Mouse (Mus musculus) ZHBTc4 (cell line): ENCODE results near the gene Nbas.
A peak's percentile ranks its signal among the peaks of the same experiment; 100 is the strongest.

Experiments used
- DNase-seq: peaks from one replicate; pipeline ENCODE4 v3.0.0-alpha.2; 2011; ENCODE audit warnings: low read depth, low spot score

The Nbas gene

DNA sequence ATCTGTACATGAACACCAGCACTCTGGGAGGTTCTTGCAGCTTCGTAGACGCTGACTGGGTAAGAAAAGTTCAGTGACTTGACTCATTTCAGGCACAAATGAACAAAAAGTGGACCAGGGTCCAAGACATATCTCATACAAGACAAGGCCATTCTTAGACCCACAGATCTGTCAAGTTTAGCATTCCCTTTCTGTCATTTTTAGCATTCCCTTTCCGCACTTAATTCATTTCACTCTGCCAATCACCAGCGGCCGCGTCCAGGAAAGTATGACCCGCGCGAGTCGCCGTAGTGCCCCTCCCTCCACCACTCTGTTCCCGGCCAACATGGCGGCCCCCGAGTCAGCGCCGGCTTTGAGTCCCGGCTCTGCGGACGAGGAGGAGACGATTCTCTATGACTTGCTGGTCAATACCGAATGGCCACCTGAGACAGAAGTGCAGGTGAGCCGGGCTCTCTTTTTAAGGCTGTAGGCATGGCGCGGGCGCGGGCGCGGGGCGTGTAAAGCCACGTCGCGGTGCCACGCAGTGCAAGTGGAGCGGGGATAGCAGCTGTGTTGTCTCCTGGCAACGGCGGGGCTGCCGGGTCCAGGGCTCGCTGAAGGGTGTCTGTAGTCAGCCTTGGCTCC is at the start of gene Nbas:
Nbas (plus strand) TSS at position 308 of the 624 bp plus-strand sequence.
- DNase-seq: peak; percentile 85

DNA sequence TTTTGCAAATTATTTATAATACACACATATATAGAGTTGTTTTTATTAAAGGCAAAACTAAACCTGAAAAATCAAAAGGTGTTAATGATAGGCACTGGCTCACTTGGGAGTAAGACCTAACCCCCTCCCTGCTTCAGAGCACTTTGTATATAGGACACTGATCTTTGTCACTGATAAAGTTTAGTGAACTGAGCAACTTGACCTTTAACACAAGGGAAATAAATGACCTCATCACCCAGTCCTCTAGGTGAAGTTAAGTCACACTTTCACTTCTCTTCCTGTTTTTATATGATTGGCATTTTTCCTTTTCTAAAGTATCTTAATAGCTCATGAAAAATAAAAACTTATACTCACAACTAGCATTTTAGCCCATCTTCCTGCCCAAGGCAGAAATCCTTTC is 26.5 kb upstream of the Nbas start:
- DNase-seq: no peak

DNA sequence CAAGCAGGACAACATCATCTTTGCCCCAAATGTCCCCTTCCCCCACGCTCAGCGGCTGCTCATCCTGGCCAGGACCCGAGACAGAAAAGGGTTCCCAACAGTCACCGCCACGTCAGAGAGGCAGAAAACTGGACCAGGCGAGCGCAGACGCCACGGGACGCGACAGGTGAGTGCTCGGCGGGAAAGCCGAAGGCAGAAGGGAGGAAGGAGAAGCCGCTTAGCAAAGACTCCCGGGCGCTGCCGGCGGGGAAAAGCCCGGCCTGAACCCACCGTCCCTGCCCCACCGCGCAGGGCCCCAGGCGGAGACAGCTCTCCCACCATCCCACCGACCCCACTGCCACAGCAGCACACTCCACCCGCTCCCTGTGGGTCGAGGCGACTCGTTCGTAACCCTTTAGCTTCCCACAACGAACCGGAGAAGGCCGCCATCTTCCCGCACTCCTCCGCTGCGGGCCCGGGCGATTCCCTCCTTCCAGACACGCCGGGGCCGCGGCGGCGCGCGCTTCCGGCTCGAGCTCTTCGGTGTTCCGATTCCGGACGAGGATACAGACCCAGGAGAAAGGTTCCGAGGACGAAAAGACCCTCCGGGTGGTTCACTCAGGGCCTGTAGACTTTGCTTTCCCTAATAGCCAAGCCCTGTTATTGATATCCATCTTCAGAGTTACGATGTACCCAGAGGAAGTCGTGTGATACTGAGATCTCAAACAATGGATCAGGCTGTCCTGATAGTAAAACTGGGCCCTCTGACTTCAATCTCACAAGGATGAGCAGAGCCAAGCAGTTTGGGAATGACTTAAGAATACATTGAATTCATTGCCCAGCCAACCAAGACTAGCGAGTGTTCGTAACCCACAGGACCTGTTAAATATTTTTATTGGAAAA is 20.0 kb upstream of the Nbas start, which contains the start of gene Ddx1:
Ddx1 (minus strand) TSS at position 523 of the 882 bp plus-strand sequence.
- peak; percentile 90 for DNase-seq

DNA sequence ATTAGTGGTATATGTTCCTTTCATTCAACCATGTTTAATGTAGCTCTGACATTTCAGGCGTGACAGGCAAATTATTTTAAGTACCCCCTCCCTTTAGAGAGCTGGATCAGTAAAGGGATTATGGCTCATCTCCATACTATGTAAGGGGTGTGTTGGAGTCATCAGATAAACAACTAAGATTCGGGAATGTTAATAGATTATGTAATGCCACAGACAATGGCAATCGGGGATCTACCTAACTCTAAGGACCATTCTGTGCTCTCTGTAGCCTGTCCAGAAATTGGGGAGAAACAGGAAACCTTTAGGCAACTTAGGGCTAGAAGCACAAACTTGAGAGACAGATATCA is 19.4 kb upstream of the Nbas start:
- DNase-seq: no peak

DNA sequence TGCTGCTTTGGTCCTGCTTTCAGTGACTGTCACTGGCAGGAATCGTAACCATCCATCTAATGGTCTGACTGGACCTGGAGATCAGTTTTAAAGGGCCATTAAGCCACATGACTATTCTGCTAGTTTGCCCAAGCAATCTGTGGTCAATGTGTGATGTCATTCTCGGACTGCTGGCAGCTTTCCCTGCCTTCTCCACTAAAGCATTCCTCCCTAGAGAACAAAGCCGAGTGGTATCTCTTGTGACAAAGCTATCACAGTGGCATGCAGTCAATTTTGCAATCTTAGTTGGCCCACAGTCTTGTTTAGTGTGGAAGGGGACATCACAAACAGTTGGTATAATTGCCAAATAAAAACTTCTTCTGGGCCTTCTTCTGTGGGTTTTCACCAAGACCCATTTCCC is 13.9 kb upstream of the Nbas start:
- no peak for DNase-seq

DNA sequence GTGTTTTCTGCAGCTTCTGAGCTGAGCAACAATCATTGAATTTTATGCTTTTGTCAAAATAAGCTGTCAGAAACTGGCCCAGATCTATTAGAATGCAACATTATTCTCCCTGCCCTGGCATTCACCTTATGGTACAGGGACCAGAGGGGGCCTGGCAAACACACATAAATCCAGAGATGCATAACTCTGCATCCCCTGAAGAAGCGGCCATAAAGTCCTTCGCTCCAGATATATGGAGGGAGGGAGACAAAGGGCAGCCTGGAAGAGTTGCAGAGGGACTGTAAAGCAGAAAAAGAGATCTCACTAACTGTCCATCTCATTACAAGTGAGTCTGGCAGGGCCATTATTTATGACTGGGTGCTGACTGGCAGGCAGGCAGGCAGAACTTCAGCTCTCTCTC is 13.2 kb upstream of the Nbas start:
- DNase-seq: no peak

DNA sequence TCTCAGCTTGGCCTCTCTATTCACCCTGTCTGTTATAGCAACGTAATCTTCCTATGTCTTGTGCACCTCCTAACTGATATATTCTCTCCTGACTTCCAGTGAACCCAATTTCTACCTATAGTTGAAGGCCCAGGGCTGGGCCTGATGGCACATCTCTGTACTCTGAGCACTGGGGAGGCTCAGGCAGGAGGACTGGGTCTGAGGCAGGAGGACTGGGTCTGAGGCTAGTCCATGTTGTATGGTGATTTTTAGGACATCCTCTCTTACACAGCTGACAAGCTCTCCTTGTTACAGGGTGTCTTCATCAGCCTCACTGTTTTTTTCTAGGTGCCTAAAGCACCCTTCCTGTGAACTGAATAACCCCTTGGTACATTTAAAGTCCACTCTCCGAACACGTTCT is 521 bp upstream of the Nbas start:
- DNase-seq: no peak

DNA sequence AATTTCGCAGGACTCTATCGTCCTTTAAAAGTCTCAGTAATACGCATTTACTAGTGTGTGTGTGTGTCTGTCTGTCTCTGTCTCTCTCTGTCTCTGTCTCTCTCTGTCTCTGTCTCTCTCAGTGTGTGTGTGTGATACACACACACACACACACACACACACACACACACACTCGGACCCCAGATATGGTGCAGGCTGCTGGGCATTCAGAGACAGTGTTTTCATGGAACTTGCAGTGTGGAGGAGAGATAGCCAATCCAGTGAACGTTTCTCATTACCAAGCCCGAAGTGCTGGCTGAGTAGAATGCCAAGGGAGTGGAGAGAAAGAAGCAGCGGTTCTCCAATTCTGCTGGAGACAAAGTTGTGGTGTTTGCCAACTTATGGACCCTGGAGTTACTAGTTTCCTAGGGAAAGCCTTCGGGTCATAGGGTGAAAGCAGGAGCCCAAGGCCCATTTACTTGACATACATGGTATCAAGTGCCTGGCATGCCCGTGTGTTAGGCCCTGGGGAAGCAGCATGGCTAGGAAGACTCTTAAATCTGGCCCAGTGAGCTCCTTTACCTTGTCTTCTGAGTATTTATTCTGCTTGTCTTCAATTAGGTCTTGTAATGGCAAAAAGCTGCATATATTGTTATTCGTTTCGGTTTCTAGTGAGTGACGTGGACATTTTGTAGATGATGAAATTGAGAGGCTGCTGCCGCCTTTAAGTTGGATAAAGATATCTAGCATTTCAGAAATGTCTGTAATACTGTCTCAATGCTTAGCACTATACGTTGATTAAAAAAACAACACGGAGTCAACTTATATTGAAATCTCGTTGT is 847 bp downstream of the Nbas start:
- peak; percentile 12 for DNase-seq

DNA sequence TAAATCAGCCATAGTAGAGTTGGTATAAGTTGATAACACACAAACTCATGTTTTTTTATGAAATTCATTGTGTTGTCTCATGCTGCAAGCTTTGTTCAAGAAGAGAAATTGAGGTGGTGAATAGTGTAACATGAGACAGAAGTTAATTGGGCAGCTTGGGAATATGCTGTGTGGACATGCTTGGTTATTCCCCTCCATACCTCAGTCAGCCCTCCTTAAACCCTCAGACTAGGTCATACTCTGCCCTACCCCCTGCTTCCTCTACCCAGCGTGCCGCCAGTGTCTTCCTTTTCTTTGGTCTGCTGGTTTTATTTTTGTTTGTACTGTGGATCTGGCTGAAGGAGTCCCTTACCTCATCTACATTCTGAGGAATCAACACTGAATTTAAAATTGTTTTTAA is 22.5 kb downstream of the Nbas start:
- DNase-seq: no peak

DNA sequence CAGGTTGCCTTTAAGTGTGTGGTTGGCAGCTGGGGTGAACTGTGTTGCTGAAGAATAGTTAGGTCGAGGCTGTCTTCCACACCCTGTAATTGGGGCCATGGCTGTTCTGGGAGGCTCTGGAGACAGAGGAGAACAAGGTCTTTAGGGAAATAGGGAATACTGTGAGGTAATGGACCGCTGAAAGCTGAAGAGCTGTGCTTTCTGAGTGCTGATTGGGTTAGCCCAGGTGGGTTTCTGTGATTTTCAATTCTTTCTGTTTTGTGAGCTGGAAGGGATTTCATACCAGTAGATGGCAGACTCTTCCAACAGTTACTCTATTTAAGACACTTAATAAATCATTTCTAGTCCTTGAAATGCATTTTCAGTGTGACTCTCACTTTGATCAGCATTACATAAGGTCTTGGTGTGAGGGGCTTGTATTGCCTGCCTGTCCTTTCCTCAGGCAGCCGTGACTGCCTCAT is 24.5 kb downstream of the Nbas start:
- DNase-seq: no peak

DNA sequence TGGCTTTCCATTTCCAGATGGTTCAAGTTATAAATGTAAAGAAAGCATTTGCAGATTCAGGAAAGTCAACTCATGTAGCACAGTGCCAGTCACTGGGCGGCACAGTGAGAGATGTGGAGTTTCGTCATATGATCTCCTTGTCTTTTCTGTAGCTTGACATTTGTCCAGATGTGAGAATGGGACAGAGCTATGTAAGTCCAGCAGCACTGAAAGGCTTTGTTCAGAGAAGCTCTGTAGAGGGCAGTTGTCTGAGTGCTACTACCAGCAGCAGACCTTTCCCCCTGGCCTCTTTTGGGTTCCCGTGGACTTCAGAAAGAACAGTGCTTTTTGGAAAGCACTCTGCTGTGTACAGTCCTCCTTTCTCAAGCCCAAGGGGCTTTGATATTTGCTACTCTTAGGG is 34.1 kb downstream of the Nbas start:
- no peak for DNase-seq

DNA sequence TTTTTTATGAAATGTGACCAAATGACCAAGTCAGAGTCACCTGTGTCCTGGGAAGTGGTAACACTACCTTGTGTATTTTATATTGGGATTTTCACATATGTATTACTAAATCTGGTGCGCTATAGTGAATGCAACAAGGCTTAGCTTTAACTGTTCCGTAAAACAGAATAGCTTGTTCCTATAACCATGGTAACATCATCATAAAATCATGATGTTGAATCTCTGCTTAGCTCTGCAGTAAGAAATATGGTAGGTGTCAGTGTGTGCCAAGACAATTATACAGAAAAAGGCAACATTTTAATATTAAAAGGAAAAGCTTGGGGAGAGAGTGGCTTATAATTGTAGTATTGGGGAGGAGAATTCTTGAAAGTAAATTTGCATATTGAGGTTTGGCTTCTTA is 45.0 kb downstream of the Nbas start:
- DNase-seq: no peak

DNA sequence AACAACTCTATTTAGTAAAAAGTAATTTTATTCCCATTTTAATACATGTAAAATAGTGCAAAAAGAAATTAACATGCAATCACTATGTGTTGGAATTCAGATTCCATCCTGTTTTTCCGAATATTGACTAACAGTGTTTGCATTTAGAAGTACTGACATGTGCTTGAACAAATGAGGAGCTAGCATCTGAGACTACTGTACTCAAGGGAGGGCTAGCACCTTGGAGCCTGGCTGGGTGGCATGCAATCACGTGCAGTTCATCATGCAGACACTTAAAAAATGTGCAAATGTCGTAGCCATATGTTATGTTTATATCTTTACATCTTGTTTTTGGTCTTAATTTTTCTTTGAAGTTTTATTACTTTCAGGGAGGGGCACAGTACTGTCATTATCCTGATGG is 45.5 kb downstream of the Nbas start:
- no peak for DNase-seq

DNA sequence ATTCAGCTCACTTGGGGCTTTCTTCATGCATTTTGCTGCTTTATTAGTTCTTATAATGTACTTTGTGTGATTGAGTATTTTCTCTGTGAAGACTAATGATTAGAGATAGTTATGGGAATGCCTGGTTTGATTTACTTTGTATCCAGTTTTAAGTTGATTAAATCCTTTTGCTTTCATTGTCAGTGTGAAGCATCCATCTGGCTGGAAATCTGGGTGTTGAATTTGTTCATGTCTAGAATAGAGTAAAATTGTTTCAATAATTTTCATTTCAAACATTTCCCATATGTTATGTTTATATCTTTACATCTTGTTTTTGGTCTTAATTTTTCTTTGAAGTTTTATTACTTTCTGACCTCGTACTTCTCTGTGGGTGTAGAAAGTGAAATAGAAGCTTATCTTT is 46.1 kb downstream of the Nbas start:
- DNase-seq: no peak

DNA sequence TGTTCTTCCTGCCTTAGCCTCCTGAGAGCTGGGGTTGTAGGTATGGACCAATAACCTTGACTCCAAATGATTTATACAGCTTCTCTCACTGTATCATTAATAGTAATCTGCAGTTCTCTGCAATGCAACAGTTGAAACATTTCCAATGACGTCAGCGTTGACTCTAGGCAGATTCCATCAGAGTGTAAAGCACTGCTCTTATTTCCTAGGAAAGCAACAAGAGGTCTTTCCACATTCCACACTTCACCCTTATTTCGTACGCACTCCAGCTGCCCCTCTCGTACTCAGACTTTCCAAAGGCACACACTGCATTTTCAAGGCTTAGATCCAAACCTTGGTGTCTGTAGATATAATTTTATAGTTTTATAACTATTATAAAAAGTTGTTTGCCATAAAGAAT is 73.6 kb downstream of the Nbas start:
- no peak for DNase-seq

DNA sequence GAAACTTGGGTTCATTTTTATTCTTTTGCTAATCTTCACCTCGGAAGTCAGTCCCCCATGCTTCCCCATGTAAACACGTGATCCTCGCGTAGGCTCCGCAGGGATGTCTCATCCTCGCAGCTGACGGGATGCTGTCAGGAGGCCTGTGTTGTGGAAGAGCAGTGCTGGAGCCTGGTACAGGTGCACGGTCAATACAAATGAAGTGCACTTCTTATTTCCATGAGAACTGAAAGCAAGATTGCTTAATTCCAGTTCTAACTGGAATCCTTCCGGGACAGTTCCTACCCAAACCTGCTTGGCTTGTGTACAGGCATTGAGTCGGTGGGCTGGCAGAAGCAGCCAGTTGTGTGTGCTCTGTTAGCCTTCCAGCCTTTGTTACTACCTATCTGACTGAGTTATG is 87.3 kb downstream of the Nbas start:
- peak; percentile 68 for DNase-seq

DNA sequence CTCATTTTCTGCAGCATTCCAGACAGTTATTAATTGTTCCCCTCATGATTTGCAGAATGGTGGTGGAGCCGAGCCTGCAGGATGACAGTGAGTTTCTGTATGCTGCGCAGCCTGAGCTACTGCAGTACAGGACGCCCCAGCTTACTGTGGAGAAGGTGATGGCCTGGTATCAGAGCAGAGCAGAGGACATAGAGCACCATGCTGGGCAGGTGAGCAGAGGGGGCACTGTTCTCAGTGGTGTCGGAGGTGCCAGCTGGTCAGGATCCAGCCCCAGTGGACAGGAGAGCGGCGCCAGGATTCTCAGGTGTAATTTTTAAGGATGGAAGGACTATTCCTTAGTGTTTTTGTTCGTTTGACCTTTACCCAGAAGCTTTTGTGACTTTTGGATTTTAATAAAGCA is 87.8 kb downstream of the Nbas start:
- DNase-seq: no peak

DNA sequence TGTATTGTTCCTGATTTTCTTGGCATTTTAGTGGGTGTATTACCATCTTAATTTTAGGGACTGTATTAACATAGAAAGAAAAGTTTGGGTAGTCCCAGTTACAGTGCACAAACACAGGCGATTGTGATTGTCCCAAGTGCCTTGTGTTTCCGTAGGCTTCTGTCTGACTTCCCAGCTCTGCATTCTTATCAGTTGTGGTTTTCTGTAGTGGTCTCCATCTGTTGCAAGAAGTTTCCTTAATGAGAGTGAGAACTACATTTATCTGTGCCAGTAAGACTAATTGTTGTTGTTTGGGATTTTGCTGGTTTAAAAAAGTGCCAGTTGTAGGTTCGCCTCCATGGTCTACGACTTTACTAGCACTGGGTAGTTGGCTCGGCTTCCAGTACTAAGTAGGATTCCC is 88.3 kb downstream of the Nbas start:
- no peak for DNase-seq

DNA sequence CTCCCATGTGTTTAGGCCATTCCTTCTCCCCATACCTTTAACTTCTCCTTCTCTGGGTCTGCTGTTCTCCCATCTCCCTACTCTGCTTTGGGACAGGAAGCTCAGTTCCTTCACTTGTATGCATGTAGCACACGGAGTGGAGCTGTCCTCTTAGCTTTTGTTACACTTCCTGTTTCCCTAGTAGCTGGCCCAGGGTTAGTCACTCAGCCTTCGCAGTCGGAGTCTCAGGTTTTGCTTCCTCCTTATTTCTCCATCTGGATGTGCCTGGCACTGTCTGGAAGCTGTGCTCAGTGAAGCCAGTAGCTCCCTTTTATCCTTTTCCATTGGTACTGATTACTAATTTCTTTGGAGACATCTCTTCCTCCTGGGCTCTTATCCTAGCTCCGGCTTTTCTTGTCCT is 89.9 kb downstream of the Nbas start:
- no peak for DNase-seq

DNA sequence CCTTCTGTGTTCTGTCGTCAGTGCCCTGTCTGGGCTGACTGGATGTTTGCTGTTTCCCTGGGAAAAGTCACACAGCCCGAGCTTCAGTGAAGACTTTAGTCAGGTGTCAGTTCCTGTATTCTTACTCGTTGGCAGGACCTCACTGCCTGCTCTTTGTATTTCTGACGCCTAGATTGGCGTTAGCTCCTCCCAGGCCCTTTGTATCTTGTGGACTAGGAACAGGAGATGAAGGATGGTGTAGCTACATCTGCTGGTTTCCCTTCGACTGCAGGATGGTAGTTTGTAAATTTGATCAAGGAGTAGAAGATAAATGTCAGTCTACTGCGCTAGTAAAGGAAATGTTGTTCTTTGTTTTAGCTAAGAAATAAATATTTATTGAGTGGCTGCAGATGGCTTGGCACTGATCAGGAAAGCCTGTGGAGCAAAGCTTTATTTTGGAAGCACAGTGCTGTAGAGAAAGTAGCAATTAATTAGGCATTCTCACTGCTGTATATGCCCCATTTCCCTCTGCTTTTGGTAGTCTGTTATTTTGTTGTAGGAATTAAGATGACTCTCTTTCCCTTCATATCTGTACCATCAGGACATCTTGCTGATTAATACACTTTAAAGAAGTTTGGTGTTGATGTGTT is 91.4 kb downstream of the Nbas start:
- no peak for DNase-seq

DNA sequence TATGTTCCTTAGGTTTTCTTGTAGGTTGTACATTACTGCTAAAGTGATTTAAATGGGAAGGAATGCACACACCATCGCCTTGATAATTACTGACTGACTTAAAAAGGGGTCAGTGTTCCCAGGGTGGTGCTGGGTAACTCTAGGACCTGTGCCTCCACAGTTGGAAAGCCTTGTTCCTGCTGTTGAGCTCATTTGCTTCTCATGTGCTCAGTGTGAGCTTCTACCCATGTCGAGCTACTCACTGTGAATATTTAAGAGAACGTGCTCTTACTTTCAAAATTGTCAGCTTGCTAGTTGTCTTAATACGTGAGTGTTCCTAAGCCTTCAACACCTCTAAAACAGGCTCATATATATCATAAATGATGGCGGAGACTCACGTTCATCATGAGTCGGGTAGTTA is 112.6 kb downstream of the Nbas start:
- no peak for DNase-seq

DNA sequence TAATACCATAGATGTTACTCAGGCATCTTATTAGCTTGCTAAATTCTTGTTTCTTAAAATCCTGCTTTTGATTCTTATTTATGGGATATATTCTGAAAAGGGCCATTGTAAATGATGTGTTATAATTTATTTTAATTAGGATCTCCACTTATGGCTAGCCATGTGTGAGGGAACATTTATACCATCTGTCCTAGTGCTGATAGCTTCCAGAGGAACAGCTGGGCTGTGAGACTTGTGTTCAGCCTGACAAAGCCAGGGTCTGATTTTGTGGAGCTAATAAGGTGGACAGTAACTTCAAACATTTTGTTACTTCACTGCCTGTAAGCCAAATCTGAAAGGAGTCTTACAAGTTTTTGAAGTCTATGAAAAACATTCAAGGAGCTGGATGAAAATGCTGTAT is 113.1 kb downstream of the Nbas start:
- no peak for DNase-seq
